Mouse (Mus musculus) neural tube, embryonic 13.5 days (tissue): ENCODE data around the gene Ric8a. TPM values are rescaled to one million over a fixed set of nuclear protein-coding genes. Genes with fewer than 3 reads are reported as not detected.
A peak's percentile ranks its signal among the peaks of the same experiment; 100 is the strongest.

ENCODE experiments used
- ATAC-seq: fragments of 200-750 bp; cut with Nextera tagmentation; 2 replicates; pipeline ENCODE4 v1.8.0; 2017; ENCODE audit warnings: low read depth, mild to moderate bottlenecking, moderate TSS enrichment, moderate library complexity
- H3K27ac ChIP-seq: fragments of 300-500 bp; sonication (generic); replicated peaks from 2 replicates; pipeline ENCODE4 v1.5.1; 2015; ENCODE audit warnings: moderate library complexity, mild to moderate bottlenecking, inconsistent platforms
- H3K27me3 ChIP-seq: fragments of 300-500 bp; sonication (generic); 2 replicates; pipeline ENCODE4 v1.6.1; 2015; ENCODE audit warnings: mild to moderate bottlenecking, inconsistent platforms
- H3K36me3 ChIP-seq: fragments of 300-500 bp; sonication (generic); 2 replicates; pipeline ENCODE4 v1.6.1; 2015; ENCODE audit warnings: mild to moderate bottlenecking, inconsistent platforms
- H3K4me1 ChIP-seq: fragments of 300-500 bp; sonication (generic); replicated peaks from 2 replicates; pipeline ENCODE4 v1.6.1; 2015; ENCODE audit warnings: inconsistent platforms
- H3K4me2 ChIP-seq: fragments of 300-500 bp; sonication (generic); 2 replicates; pipeline ENCODE4 v1.6.1; 2015; ENCODE audit warnings: inconsistent platforms, mild to moderate bottlenecking, moderate library complexity
- H3K4me3 ChIP-seq: fragments of 300-500 bp; sonication (generic); 2 replicates; pipeline ENCODE4 v1.5.1; 2015; ENCODE audit warnings: mild to moderate bottlenecking, inconsistent platforms
- H3K9ac ChIP-seq: fragments of 300-500 bp; sonication (generic); 2 replicates; pipeline ENCODE4 v1.6.1; 2015; ENCODE audit warnings: moderate library complexity, mild to moderate bottlenecking, inconsistent platforms
- H3K9me3 ChIP-seq: fragments of 300-500 bp; sonication (generic); 2 replicates; pipeline ENCODE4 v1.6.1; 2016; ENCODE audit warnings: inconsistent platforms
- WGBS: fragments of 180-500 bp; shearing (Covaris S2); methylation state at CpG from one replicate; pipeline ENCODE4 v1.1.7; 2015; 5-methylcytosine and 5-hydroxymethylcytosine counted together
- polyA plus RNA-seq: library from polyadenylated mRNA; unstranded; fragments of >200 nt; fragmentation: Nextera tagmentation; extraction: Ambion mirVana; gene quantifications from 2 replicates; pipeline ENCODE4 v1.2.1, GENCODE M21; 2015

Ric8a gene
- polyA plus RNA-seq, 1 experiment from 2014 or later = 99.1 TPM

GRCm38 (mm10) chr7:140848591-140848990, 8.2 kb upstream of the Ric8a start:
- Histone ChIP-seq H3K9me3 (no peaks in the 10 kb centered on the region), H3K4me1 (no peaks in the 10 kb centered on the region), H3K36me3 (peaks cover 28% of the 10 kb centered on the region), H3K4me3 (no peak overlapping the region), H3K9ac (no peak overlapping the region), H3K27ac (no peak overlapping the region), H3K27me3 (peaks cover 8% of the 10 kb centered on the region; the same call in 1 of the 2 replicates), H3K4me2 (no peak overlapping the region)
- ATAC-seq = no peak
- WGBS = 88% methylated on average over 10 of the region's 10 CpGs

- 94% methylated on average over 4 of the region's 4 CpGs for WGBS
- Histone ChIP-seq H3K9ac (no peak overlapping the region), H3K4me1 (peaks cover 12% of the 10 kb centered on the region), H3K36me3 (peaks cover 41% of the 10 kb centered on the region), H3K27me3 (peaks cover 4% of the 10 kb centered on the region; the same call in 1 of the 2 replicates), H3K9me3 (no peaks in the 10 kb centered on the region), H3K4me2 (no peak overlapping the region), H3K27ac (no peak overlapping the region), H3K4me3 (no peak overlapping the region)
- ATAC-seq = no peak
Measured at GRCm38 (mm10) chr7:140851916-140852315, 4.8 kb upstream of the Ric8a start.

- Histone ChIP-seq H3K36me3 (peaks cover 43% of the 10 kb centered on the region), H3K9ac (no peak overlapping the region), H3K4me3 (no peak overlapping the region), H3K27me3 (no peaks in the 10 kb centered on the region), H3K4me1 (peaks cover 20% of the 10 kb centered on the region), H3K4me2 (no peak overlapping the region), H3K27ac (no peak overlapping the region), H3K9me3 (no peaks in the 10 kb centered on the region)
- ATAC-seq = no peak
- 86% methylated on average over 9 of the region's 9 CpGs for WGBS
Measured at GRCm38 (mm10) chr7:140853386-140853785, 3.4 kb upstream of the Ric8a start.

DNA sequence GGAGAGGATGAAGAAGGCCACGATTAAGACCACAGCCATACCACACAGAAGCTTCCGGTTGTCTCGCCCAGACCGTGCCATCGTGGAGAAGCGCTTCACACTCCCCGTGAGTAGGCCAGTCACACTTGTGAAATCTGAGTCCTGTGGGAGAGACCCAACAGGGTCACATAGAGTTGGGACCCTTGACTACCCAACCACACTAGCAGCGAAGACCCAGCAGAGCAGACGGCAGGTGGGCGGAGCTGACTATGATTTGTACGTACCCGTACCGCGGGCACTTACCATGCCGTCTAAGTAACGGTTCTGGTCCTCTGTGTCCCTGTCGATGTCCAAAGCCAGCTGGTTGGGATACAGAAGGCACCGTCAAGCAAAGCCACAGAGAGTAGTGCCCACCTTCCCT, 2.3 kb upstream of the Ric8a start:
- Histone ChIP-seq H3K27me3 (no peaks in the 10 kb centered on the region), H3K4me3 (peak overlapping the region; percentile 67; the same call in 1 of the 2 replicates), H3K36me3 (peaks cover 54% of the 10 kb centered on the region), H3K27ac (no peak overlapping the region), H3K9me3 (no peaks in the 10 kb centered on the region), H3K4me1 (peaks cover 31% of the 10 kb centered on the region), H3K4me2 (peak overlapping the region; percentile 99), H3K9ac (no peak overlapping the region)
- WGBS = 94% methylated on average over 18 of the region's 18 CpGs
- ATAC-seq = no peak

DNA sequence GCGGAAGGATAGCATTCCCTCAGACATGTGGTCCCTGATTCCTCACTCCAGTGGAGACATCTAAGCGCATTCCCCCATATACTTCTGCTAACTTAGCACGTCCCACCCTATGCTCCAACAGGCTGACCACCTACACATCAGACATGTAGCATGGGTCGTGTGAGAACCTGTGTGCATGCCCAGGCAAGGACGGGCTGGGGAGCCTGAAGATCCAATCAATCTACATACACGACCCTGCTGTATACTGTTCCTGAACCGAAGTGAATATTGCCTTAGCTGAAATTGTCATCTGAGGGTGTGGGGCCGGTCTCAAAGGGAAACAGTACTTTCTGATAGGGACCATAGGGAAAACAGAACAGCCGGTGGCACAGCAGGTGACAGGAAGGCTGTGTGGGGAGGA, 1.6 kb upstream of the Ric8a start:
- 76% methylated on average over 9 of the region's 9 CpGs for WGBS
- Histone ChIP-seq H3K4me1 (peaks cover 38% of the 10 kb centered on the region), H3K27ac (0 out of 2 replicates have a peak overlapping the region, but pooled peaks have one; percentile 93), H3K9ac (peak overlapping the region; percentile 95), H3K36me3 (peaks cover 59% of the 10 kb centered on the region), H3K4me3 (peak overlapping the region; percentile 67), H3K4me2 (peak overlapping the region; percentile 99), H3K9me3 (no peaks in the 10 kb centered on the region), H3K27me3 (no peaks in the 10 kb centered on the region)
- ATAC-seq = no peak

DNA sequence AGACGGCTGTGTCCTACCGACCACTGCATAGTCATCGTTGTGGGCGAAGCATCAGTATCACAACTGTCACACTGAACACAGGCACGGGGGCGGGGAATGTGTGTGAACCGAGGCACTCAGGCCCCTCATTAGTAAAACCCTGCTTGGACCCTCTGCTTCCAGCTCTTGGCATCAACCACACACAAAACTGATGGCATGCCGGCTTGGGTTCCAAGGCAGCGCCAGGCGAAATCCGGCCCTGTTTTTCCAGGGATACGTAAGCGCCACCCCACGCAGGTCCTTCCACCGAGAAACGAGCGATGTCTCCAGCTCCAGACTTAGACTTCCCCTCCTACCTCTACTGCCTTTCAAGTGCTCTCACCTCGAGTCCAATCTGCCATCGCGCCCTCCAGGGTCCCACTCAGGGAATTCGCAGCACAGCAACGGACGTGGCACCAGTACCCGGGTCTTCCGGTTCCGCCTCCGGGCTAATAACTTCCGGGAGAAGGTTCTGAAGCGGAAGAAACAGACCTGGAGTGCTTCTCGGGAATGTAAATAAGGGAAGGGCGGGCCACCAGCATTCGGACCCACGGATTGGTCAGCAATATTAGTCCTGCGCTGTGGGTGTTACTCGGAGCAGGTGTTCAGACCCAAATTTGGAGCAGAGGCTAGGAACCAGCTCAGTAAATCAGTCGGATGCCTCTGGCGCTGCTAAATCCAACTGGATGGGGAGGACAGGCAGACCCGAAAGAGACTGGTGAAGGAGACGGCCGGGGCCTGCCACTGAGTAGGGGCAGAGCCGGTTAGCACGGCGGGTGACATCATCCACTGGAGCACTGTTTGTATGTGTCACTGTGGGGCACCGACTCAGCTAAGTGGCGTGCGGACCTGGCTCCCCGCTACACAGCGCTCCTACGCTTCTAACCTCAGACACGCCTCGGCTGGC, 635 bp upstream of the Ric8a start, which contains the start of gene Gm45785:
Gm45785 (minus strand) TSS at position 472 of the 925 bp plus-strand sequence.
- Histone ChIP-seq H3K27ac (peak within 1 kb of the TSS; percentile 93), H3K9ac (peak within 1 kb of the TSS; percentile 95), H3K4me2 (peak within 1 kb of the TSS; percentile 99), H3K9me3 (no peaks in the 10 kb centered on the region), H3K27me3 (no peaks in the 10 kb centered on the region), H3K4me3 (peak within 1 kb of the TSS; percentile 67), H3K36me3 (peaks cover 64% of the 10 kb centered on the region), H3K4me1 (peaks cover 42% of the 10 kb centered on the region)
- ATAC-seq = peak; percentile 83
- under 1% methylated on average over 51 of the region's 51 CpGs for WGBS

DNA sequence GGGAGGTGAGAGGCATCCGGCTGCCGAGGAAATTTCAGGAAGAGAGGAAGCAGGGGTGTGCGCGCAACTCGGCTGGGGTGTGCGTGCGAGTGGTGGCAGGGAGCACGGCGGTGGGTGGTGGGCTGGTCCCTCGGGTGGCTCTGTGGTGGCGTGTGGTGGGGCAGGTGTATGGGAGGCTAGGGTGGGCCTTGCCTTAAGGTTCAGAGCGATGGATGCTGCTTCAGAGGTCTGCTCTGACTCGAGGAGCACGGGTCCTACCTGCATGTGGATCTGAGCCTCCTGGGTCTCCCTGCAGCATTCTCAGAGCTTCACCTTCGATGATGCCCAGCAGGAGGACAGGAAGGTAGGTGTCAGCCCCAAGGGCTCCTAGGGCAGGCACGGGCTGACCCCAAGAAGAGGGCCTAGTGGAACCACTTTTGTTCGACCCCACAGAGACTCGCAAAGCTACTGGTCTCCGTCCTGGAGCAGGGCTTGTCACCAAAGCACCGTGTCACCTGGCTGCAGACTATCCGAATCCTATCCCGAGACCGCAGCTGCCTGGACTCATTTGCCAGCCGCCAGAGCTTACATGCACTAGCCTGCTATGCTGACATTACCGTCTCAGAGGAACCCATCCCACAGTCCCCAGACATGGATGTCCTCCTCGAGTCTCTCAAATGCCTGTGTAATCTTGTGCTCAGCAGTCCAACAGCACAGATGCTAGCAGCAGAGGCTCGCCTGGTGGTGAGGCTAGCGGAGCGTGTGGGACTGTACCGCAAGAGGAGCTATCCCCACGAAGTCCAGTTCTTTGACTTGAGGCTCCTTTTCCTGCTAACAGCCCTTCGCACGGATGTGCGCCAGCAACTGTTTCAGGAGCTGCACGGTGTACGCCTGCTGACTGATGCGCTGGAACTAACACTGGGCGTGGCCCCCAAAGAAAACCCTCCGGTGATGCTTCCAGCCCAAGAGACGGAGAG, 1.1 kb downstream of the Ric8a start, which contains the start of gene Bet1l:
Bet1l (minus strand) TSS at position 28 of the 956 bp plus-strand sequence.
- H3K27me3 ChIP-seq = no peaks in the 10 kb centered on the region
- H3K36me3 ChIP-seq = peaks cover 65% of the 10 kb centered on the region

DNA sequence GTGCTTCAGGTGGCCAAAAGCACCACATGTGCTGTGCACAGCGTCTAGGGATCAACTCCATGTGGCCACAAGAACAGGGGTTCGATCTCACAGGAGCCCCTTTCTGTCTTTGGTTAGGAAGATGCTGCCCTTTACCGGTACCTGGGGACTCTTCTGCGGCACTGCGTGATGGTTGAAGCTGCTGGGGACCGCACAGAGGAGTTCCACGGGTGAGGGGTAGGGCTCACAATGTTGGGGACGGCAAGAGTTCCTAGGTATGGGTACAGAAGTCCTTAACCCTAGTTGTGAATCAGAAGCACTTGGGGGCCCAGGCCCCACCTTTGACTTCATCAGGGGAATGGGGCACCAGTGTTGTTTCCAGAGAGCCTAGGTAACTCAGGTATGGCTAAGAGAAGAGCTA, 2.0 kb downstream of the Ric8a start:
- peaks cover 42% of the 10 kb centered on the region for H3K4me1 ChIP-seq
- H3K9ac ChIP-seq = peak overlapping the region; percentile 95
- peak overlapping the region; percentile 67 for H3K4me3 ChIP-seq
- H3K27me3 ChIP-seq = no peaks in the 10 kb centered on the region
- 94% methylated on average over 8 of the region's 8 CpGs for WGBS
- no peak overlapping the region for H3K27ac ChIP-seq
- H3K36me3 ChIP-seq = peaks cover 65% of the 10 kb centered on the region
- H3K4me2 ChIP-seq = peak overlapping the region; percentile 99
- no peak for ATAC-seq
- H3K9me3 ChIP-seq = no peaks in the 10 kb centered on the region

More for the DNA sequence above, 1.1 kb downstream of the Ric8a start, which contains the start of gene Bet1l:
- Histone ChIP-seq H3K27ac (peak within 1 kb of the TSS; percentile 93), H3K4me1 (peaks cover 42% of the 10 kb centered on the region), H3K9me3 (no peaks in the 10 kb centered on the region), H3K4me3 (peak within 1 kb of the TSS; percentile 67), H3K4me2 (peak within 1 kb of the TSS; percentile 99), H3K9ac (peak within 1 kb of the TSS; percentile 95)
- peak; percentile 54 for ATAC-seq
- 40% methylated on average over 40 of the region's 40 CpGs for WGBS

DNA sequence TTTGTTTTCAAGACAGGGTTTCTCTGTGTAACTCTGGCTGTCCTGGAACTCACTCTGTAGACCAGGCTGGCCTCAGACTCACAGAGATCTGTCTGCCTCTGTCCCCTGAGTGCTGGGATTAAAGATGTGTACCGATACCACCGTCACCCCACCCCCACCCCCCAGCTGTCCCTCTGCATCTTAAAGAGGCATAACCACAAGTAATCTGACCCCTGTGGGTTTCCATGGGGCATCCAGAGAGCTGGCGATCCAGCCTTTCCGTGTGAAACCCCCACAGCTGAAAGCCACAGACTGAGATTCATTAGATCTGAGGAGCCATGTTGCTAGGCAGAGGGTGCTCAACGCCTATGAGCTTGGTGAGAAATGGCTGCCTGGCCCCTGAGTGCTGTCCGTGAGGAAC, 3.2 kb downstream of the Ric8a start:
- no peak overlapping the region for H3K4me3 ChIP-seq
- no peak for ATAC-seq
- H3K9ac ChIP-seq = 0 out of 2 replicates have a peak overlapping the region, but pooled peaks have one; percentile 0
- no peaks in the 10 kb centered on the region for H3K27me3 ChIP-seq
- no peak overlapping the region for H3K27ac ChIP-seq
- 71% methylated on average over 6 of the region's 6 CpGs for WGBS
- no peaks in the 10 kb centered on the region for H3K9me3 ChIP-seq
- peaks cover 66% of the 10 kb centered on the region for H3K36me3 ChIP-seq
- H3K4me1 ChIP-seq = peaks cover 37% of the 10 kb centered on the region
- peak overlapping the region; percentile 99; the same call in 1 of the 2 replicates for H3K4me2 ChIP-seq

GRCm38 (mm10) chr7:140860728-140861127, 4.0 kb downstream of the Ric8a start:
- no peak overlapping the region for H3K9ac ChIP-seq
- ATAC-seq = no peak
- H3K4me2 ChIP-seq = no peak overlapping the region
- no peak overlapping the region for H3K27ac ChIP-seq
- peaks cover 66% of the 10 kb centered on the region for H3K36me3 ChIP-seq
- peaks cover 30% of the 10 kb centered on the region for H3K4me1 ChIP-seq
- H3K4me3 ChIP-seq = no peak overlapping the region
- H3K9me3 ChIP-seq = no peaks in the 10 kb centered on the region
- WGBS = 92% methylated on average over 5 of the region's 5 CpGs
- H3K27me3 ChIP-seq = no peaks in the 10 kb centered on the region

GRCm38 (mm10) chr7:140864761-140865160, 8.0 kb downstream of the Ric8a start:
- ATAC-seq = no peak
- H3K36me3 ChIP-seq = peaks cover 74% of the 10 kb centered on the region
- H3K9ac ChIP-seq = no peak overlapping the region
- H3K27me3 ChIP-seq = no peaks in the 10 kb centered on the region
- no peak overlapping the region for H3K4me2 ChIP-seq
- H3K4me1 ChIP-seq = peaks cover 8% of the 10 kb centered on the region
- H3K4me3 ChIP-seq = no peak overlapping the region
- H3K9me3 ChIP-seq = no peaks in the 10 kb centered on the region
- 91% methylated on average over 12 of the region's 12 CpGs for WGBS
- H3K27ac ChIP-seq = no peak overlapping the region
